Mouse (Mus musculus) liver (tissue): ENCODE results near the gene Ranbp3l.
A peak's percentile ranks its signal among the peaks of the same experiment; 100 is the strongest.

Experiments used
- DNase-seq: peaks from one replicate; pipeline ENCODE4 v3.0.0-alpha.2; 2020; ENCODE audit warnings: mixed read lengths

Ranbp3l gene

DNA sequence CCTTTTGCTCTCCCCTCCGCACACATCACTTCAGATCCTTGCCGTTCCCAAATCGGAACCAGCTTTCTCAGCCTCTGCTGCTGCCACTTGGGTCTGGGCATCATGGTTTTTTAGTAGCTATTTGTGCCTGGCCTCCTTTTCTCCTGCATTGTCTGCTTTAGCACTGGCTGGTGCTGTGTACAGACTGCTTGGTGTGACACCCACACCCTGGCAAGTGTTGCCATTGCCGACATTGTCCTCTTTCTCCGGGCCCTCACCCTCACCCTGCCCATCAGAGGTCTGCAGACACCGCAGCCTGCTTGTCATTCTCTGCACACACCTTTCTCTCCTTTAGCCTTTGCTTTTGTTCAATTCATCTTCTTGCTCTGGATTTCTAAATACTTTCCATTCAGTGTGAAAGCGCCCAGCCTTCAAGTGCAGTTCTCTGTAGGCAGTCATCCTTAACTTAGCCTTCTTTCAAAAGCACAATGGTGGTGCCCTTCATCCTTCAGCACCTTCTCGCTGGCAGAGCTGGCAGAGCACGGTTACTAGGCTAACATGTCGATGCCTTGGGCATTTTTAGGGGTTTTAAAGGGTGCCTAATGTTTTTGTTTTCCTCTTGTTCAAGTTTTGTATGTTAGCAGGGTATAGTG is 132.8 kb downstream of the Ranbp3l start:
- DNase-seq = no peak

DNA sequence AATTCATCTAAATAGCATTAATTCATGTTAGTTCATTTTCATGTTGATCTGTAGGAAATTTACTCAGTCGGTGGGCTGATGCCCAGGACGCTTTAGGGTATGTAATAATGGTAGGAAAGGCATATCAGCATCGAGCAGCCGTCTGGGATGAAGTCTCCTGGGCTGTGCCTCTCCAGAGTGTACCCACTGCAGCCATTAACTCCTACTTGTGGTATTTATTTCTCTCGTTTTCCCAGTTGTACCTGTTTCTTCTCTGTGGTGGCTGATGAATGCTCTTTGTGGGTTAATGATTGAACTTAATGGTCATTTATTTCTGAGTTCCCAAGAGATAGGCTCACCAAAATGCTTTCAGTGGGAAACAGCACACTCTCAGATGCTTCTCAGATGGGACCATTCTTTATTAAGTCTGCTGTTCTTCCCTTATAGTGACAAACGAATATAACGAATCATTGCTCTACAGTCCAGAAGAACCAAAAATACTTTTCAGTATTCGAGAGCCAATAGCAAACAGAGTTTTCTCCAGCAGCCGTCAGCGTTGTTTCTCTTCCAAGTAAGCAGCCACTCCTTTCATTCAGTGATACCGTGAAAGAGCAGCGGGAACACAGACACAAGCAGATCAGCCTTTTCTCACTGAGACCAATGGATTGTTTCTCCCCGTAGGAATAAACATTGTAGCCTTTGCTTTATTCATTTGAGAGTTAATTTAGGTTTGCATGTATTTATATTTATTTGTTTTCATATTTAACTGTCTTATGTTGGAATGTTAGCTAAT is 138.7 kb downstream of the Ranbp3l start:
- no peak for DNase-seq

DNA sequence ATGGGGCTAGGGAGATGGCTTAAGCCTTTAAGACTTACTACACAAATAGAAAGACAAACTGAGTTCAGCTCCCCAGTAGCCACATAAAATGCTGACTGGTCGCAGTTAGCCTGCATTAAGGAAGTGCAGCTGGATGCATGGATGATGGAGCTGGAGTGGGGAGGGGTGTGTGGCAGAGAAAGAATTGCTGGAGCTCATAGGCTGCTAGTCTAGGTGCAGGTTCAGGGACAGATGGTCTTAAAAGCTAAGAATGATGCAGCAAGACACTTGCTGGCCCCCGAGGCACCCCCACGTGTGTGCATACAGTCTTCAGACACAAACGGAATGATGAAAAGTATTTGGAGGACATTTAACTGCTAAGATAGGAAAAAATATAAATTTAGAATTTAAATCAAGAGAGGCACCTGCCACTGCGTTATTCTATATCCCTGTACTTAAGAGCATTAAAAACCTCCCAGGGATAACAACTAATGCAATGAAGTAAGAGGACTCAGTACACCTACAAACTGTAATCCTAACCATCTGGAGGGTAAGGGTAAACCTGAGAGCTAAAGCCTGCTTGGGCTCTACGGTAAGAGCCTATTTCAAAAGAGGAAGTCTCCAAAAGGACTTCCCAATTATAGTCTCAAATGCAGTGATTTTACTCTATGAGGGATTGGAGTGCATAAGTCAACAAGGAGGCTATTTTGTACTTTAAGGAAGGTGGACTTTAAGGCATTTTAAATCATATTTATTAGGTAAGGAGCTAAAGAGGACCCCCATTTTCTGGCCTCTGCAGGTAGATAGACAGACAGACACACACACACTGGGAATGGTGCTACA is 143.0 kb downstream of the Ranbp3l start:
- no peak for DNase-seq

DNA sequence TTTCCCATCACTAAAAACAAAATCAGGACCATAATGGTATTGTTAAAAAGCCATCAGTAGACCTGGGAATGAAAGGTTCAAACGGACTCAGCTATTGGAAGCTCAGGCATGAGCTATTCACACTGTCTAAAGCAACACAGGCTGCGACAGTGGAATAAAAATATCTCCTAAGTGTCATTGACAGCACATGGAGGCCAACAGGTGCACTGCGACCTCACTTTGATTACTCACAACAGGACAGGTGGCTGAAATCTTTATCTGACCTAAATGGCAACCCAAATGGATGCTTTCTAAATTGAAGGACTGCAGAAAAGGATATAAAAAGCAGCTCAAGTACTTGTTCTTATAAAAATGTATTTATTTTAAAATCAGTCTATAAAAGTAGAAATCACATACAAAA is 143.9 kb downstream of the Ranbp3l start:
- DNase-seq = no peak

DNA sequence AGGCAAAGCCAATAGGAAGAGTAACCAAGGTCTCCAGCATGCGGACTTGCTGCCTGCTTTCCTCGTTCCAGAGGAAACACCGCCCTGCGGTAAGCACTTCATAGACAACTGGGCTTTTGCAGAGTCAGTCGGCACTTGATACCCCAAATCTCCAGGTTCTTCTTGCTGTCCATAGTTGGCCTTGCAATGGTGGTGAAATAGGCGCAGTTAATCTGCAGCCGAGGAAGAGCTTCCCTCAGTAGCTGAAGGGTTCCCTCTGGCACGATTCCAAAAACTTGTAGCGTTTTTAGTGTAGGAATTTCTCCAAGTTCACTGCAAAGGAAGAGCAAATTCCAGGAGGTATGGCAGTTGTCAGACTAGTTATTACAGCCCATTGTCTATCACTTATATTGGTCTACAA is 145.8 kb downstream of the Ranbp3l start:
- no peak for DNase-seq

DNA sequence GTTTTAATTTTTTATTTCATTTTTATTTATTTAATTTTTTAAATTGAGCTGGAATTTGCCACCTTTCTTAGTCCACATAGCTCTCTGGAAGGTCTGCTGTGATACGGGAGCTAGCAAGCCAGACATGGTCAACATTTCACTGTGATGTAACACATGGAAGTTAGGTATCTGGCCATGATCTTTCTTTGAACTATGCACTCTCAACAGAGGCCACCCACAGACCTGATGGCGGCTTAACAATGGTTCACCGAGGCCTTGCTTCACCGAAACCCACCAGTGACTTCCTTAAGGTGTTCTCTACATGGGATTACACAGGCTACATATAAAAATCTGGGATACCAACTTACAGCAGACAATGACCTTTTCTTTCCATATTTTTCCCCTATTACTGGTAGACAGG is 146.4 kb downstream of the Ranbp3l start:
- DNase-seq = no peak

DNA sequence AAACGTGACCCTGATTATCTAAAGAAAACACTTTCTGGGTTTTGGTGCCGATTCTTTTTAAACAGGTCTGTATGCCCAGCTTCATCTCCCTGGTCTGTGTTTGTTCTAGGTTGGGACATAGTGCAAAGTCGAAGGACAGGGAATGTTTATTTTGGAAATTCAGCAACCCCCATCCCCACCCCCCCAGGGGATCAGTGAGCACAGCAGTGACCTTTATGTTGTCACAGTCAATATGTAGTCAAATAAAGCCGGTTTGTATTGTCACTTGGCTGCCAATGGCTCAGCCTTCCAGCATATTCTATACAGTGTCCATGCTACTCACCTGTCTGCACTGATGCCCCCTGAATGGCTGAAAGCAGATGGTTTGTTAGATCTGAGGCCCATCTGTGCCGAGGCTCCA is 146.8 kb downstream of the Ranbp3l start:
- peak; percentile 57 for DNase-seq
